Mouse (Mus musculus) stomach, postnatal 0 days (tissue): ENCODE measurements around the gene Clec1b.

Source experiments
- CTCF ChIP-seq: IDR thresholded peaks from 2 replicates; pipeline ENCODE4 v1.5.1; 2016; ENCODE audit warnings: antibody characterized with exemption, low read depth, mild to moderate bottlenecking, moderate library complexity
- EP300 ChIP-seq: optimal IDR thresholded peaks from 2 replicates; pipeline ENCODE3; 2016; ENCODE audit warnings: antibody characterized with exemption

GRCm38 (mm10) chr6:129365959-129366359 lies 31.1 kb upstream of the Clec1b start:
- peak; percentile 92 for TF ChIP-seq CTCF
- no peak for TF ChIP-seq EP300
